Mouse (Mus musculus): Measurements from ENCODE around the gene Clk1. TPM values are rescaled to one million over a fixed set of nuclear protein-coding genes. Genes with fewer than 3 reads are reported as not detected.

Gene Clk1
- polyA plus RNA-seq, 1 experiment from 2014 or later: 212 TPM

DNA sequence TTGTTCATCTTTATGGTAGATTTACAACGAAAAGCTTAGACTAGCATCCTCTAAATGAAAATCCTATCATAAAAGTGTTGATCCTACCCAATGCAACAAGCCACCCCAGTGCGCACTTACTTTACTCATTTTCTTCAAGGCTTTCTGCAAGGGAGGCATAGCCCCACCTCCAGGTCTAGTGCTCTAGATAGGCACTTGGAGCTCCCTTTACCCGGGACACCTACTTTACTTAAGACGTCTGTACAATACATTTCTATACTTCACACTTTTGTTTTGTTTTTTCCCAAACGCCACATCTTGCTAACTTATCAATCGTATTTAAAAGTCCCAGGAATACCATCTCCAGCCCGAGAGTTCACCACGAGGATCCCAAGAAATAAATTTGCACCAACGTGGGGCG lies 20.8 kb upstream of the Clk1 start:
- H3K4me1 ChIP-seq: peaks cover 21% of the 10 kb centered on the region; the same call in 1 of the 2 replicates
- no peak for ATAC-seq (ENCODE audit: insufficient number of reproducible peaks, low FRiP score, low TSS enrichment, low read depth)
- no peaks in the 10 kb centered on the region for H3K27me3 ChIP-seq
- peak overlapping the region; percentile 83 for H3K9ac ChIP-seq
- H3K27ac ChIP-seq: peak overlapping the region; percentile 95
- WGBS: 11% methylated on average over 10 of the region's 10 CpGs
- no peaks in the 10 kb centered on the region for H3K9me3 ChIP-seq
- H3K36me3 ChIP-seq: peaks cover 39% of the 10 kb centered on the region
- peak overlapping the region; percentile 66 for H3K4me2 ChIP-seq
- peak overlapping the region; percentile 70 for H3K4me3 ChIP-seq

DNA sequence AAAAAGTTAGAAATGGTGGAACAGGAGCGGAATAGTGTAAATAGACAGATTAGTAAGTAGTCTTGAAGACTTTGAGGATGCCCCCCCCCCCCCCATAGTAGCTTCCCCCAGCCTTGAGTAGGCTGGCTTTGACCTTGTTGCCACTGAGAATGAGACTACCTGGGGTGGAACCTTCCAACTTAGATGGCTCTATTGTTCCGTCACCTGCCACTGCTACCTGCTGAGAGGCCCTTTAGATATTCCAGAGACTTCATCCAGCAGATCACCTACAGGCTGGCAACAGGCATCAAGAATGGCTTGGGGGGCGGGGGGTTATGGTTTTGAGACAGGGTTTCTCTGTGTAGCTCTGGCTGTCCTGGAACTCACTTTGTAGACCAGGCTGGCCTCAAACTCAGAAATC lies 685 bp upstream of the Clk1 start:
- no peaks in the 10 kb centered on the region for H3K27me3 ChIP-seq
- H3K36me3 ChIP-seq: peaks cover 15% of the 10 kb centered on the region
- no peak overlapping the region for H3K9ac ChIP-seq
- H3K27ac ChIP-seq: no peak overlapping the region
- no peaks in the 10 kb centered on the region for H3K9me3 ChIP-seq
- peaks cover 17% of the 10 kb centered on the region for H3K4me1 ChIP-seq
- 90% methylated on average over 3 of the region's 3 CpGs for WGBS
- ATAC-seq (ENCODE audit: insufficient number of reproducible peaks, low FRiP score, low TSS enrichment, low read depth): no peak
- no peak overlapping the region for H3K4me2 ChIP-seq
- H3K4me3 ChIP-seq: no peak overlapping the region

DNA sequence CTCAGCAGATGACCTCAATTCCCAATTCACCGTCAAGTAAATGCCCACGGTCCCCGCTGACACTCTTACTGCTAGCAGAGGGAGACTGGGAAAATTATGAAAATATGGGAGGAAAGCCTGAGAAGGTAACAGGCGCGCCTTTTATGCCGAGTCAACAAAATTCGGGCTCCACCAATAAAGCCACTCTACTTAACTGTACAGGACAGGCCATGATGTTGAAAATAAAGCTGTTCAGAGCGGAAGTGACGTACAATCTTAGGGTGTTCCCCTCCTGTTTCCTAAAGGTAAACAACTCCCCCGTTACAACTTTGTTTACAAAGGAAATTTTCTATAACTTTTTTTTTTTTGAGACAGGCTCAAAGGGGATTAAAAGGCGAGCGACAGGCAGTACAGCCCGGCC lies 987 bp downstream of the Clk1 start:
- no peak for ATAC-seq (ENCODE audit: insufficient number of reproducible peaks, low FRiP score, low TSS enrichment, low read depth)
- Histone ChIP-seq H3K27me3 (no peaks in the 10 kb centered on the region), H3K27ac (peak overlapping the region; percentile 99), H3K4me3 (peak overlapping the region; percentile 98), H3K4me1 (peaks cover 17% of the 10 kb centered on the region), H3K4me2 (peak overlapping the region; percentile 51), H3K9me3 (no peaks in the 10 kb centered on the region), H3K9ac (peak overlapping the region; percentile 100), H3K36me3 (peaks cover 31% of the 10 kb centered on the region)
- WGBS: 3% methylated on average over 13 of the region's 13 CpGs

DNA sequence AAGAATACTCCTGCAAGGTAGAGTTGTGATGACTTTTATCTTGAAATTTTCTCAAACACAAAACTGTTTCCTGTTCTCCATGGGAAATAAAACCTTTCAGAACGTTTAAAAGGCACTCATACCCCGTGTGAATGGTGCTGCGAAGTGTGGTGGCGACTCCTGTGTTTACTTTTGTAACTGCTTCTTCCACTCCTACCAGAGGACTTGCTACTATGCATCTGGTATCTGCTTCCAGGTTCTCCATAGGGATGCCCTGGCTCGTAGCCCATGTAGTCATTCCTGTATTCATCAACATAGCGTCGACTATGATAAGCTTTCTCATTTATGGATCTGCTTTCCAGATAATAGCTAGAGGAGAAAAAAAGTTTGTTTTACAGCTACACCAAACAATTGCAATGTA lies 2.9 kb downstream of the Clk1 start:
- peaks cover 47% of the 10 kb centered on the region for H3K36me3 ChIP-seq
- 66% methylated on average over 7 of the region's 7 CpGs for WGBS
- H3K9ac ChIP-seq: no peak overlapping the region
- H3K27me3 ChIP-seq: no peaks in the 10 kb centered on the region
- no peak overlapping the region for H3K27ac ChIP-seq
- peaks cover 17% of the 10 kb centered on the region for H3K4me1 ChIP-seq
- H3K4me2 ChIP-seq: peak overlapping the region; percentile 51
- H3K4me3 ChIP-seq: peak overlapping the region; percentile 98; the same call in 1 of the 2 replicates
- ATAC-seq (ENCODE audit: insufficient number of reproducible peaks, low FRiP score, low TSS enrichment, low read depth): no peak
- no peaks in the 10 kb centered on the region for H3K9me3 ChIP-seq

DNA sequence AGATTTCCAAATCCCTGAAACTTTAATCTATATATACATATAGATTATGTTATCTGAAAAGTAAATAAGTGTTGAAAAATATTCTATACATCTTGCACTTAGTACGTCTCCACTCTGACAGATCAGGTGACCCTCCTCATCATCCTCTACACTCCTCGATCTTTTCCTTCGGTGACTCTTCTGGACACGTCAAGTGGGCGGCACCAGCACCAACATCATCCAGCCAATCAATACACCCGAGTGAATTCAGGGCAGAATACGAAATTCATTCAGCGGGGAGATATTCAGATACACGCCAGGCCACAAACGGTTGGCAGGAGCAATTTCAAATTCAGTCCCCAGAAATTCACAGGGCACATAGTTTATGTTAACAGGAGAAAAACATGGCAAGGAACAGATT lies 3.8 kb downstream of the Clk1 start:
- no peak for ATAC-seq (ENCODE audit: insufficient number of reproducible peaks, low FRiP score, low TSS enrichment, low read depth)
- Histone ChIP-seq H3K36me3 (peaks cover 55% of the 10 kb centered on the region), H3K4me3 (no peak overlapping the region), H3K4me1 (peaks cover 17% of the 10 kb centered on the region), H3K9ac (no peak overlapping the region), H3K9me3 (no peaks in the 10 kb centered on the region), H3K27me3 (no peaks in the 10 kb centered on the region), H3K4me2 (no peak overlapping the region), H3K27ac (no peak overlapping the region)
- WGBS: 87% methylated on average over 10 of the region's 10 CpGs

DNA sequence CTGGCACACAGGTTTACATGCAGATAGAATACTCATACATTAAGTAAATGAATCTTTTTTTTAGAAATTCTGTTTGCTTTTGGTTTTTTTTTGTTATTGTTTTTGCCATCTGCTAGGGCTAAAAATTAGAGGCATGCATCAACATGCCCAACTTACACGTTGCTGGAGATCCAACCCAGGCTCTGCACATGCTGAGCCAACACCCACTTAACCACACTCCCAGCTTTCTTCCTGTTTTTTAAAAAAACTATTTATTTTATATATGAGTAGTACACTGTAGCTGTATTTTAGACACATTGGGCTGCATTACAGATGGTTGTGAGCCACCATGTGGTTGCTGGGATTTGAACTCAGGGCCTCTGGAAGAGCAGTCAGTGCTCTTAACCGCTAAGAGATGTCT lies 7.8 kb downstream of the Clk1 start:
- Histone ChIP-seq H3K27me3 (no peaks in the 10 kb centered on the region), H3K36me3 (peaks cover 83% of the 10 kb centered on the region)
- 72% methylated on average over 2 of the region's 2 CpGs for WGBS

DNA sequence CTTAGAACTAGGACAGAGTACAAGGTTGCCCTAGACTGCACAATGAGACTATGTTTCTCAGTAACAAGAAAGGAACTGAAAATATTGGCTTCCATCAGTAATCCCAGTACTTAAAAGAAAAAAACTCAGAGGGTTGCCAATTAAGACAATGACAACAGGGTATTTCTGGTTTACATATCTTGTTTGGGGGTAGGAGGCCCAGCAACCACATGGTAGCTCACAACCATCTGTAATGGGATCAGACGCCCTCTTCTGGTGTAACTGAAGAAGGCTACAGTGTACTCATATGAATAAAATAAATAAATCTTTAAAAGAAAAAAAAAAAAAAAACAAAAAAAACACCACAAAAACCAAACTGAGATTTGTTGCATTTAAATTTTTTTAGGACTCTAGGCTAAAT lies 8.4 kb downstream of the Clk1 start:
- Histone ChIP-seq H3K4me1 (no peaks in the 10 kb centered on the region), H3K4me2 (no peak overlapping the region), H3K9me3 (no peaks in the 10 kb centered on the region), H3K36me3 (peaks cover 86% of the 10 kb centered on the region), H3K27ac (no peak overlapping the region), H3K27me3 (no peaks in the 10 kb centered on the region), H3K4me3 (no peak overlapping the region), H3K9ac (no peak overlapping the region)
- 29% methylated on average over 1 of the region's 1 CpGs for WGBS
- ATAC-seq (ENCODE audit: insufficient number of reproducible peaks, low FRiP score, low TSS enrichment, low read depth): no peak

More for the DNA sequence above, 7.8 kb downstream of the Clk1 start:
- no peak for ATAC-seq (ENCODE audit: insufficient number of reproducible peaks, low FRiP score, low TSS enrichment, low read depth)
- no peaks in the 10 kb centered on the region for H3K9me3 ChIP-seq
- H3K4me3 ChIP-seq: no peak overlapping the region
- H3K27ac ChIP-seq: no peak overlapping the region
- no peak overlapping the region for H3K9ac ChIP-seq
- H3K4me2 ChIP-seq: no peak overlapping the region
- peaks cover 3% of the 10 kb centered on the region; the same call in 1 of the 2 replicates for H3K4me1 ChIP-seq

DNA sequence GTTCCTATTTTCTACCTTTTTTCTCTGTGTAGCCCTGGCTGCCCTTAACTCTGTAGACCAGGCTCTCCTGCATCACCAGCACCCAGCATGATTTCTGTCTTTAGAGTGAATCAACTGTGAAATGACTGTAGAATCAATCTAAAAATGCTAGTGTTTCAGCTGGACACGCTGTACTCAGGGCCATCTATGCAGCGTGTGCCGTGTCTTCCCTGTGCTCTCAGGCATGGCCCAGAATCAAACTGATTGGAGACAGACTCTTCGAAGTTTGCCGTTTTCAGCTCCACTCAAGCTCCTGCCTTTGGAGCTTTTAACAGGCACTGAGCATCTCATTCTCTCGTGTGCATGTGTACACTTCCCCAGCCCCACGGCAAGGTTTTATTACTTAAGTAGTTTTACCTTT lies 13.1 kb downstream of the Clk1 start:
- Histone ChIP-seq H3K36me3 (peaks cover 68% of the 10 kb centered on the region), H3K9me3 (no peaks in the 10 kb centered on the region), H3K4me1 (no peaks in the 10 kb centered on the region), H3K4me3 (no peak overlapping the region), H3K9ac (no peak overlapping the region), H3K4me2 (no peak overlapping the region), H3K27ac (0 out of 2 replicates have a peak overlapping the region, but pooled peaks have one; percentile 2), H3K27me3 (no peaks in the 10 kb centered on the region)
- ATAC-seq (ENCODE audit: insufficient number of reproducible peaks, low FRiP score, low TSS enrichment, low read depth): no peak
- 86% methylated on average over 7 of the region's 7 CpGs for WGBS

DNA sequence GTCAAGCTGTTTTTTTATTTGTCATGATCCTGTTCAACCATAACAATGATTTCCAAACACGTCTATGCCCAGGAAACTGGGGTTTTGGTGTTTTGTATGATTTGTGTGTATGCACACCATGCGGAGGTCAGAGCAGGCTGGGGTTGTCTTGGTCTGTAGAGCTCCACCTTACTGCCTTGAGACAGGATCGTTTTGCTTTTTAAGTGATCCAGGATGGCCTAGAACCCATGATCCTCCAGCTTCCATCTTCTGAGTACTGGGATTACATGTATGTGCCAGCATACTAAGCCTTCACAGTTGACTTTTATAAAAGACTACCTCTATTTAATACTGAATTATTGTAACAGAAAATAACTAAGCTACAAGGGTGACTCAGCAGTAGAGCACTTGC lies 13.7 kb downstream of the Clk1 start:
- peaks cover 68% of the 10 kb centered on the region for H3K36me3 ChIP-seq
- H3K4me2 ChIP-seq: no peak overlapping the region
- no peak overlapping the region for H3K9ac ChIP-seq
- H3K9me3 ChIP-seq: no peaks in the 10 kb centered on the region
- no peaks in the 10 kb centered on the region for H3K4me1 ChIP-seq
- H3K4me3 ChIP-seq: no peak overlapping the region
- no peaks in the 10 kb centered on the region for H3K27me3 ChIP-seq
- ATAC-seq (ENCODE audit: insufficient number of reproducible peaks, low FRiP score, low TSS enrichment, low read depth): no peak
- 75% methylated on average over 3 of the region's 3 CpGs for WGBS
- H3K27ac ChIP-seq: peak overlapping the region; percentile 2; the same call in 1 of the 2 replicates

DNA sequence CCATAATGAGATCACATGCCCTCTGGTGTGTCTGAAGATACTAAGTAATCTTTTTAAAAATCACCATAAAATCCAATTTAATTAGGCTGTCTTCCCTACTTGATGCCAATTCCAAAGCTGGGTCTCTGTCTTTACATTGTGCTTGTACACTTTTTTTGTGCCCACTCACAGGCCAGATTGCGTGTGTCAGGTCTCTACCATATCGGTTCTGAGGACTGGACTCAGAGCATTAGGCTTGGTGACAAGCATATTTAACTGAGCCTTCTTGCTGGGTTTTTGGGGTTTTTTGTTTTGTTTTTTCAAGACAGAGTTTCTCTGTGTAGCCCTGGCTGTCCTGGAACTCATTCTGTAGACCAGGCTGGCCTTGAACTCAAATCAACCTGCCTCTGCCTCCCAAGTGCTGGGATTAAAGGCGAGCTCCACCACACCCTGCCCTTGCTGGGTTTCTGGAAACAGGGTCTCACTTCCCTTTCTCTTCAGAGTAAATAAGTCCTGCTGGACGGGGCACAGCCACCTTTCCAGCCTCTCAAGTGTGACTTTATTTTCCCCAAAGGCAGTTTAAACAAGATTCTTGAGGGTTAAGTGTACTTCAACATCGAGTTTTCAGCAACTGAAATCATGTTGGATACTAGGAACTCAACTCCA lies 14.2 kb downstream of the Clk1 start:
- H3K27me3 ChIP-seq: no peaks in the 10 kb centered on the region
- no peaks in the 10 kb centered on the region for H3K9me3 ChIP-seq
- H3K4me3 ChIP-seq: no peak overlapping the region
- H3K4me1 ChIP-seq: no peaks in the 10 kb centered on the region
- H3K27ac ChIP-seq: no peak overlapping the region; the same call in 1 of the 2 replicates
- H3K36me3 ChIP-seq: peaks cover 65% of the 10 kb centered on the region
- no peak for ATAC-seq (ENCODE audit: insufficient number of reproducible peaks, low FRiP score, low TSS enrichment, low read depth)
- WGBS: 75% methylated on average over 5 of the region's 5 CpGs
- H3K9ac ChIP-seq: no peak overlapping the region
- no peak overlapping the region for H3K4me2 ChIP-seq

DNA sequence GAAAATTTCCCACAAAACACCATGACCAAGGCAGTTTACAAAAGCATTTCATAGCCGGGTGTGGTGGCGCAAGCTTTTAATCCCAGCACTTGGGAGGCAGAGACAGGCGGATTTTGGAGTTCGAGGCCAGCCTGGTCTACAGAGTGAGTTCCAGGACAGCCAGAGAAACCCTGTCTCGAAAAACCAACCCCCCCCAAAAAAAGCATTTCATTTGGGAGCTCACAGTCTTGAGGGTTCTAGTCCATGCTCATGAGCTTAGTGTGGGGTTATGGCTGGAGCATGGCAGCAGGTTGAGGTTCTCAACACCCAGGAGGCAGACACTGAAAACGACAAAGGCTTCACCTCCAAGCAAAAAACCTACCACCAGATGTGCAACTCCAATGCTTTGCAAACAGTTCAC lies 15.7 kb downstream of the Clk1 start:
- Histone ChIP-seq H3K27ac (no peak overlapping the region), H3K4me2 (no peak overlapping the region)
- WGBS: 86% methylated on average over 6 of the region's 6 CpGs

DNA sequence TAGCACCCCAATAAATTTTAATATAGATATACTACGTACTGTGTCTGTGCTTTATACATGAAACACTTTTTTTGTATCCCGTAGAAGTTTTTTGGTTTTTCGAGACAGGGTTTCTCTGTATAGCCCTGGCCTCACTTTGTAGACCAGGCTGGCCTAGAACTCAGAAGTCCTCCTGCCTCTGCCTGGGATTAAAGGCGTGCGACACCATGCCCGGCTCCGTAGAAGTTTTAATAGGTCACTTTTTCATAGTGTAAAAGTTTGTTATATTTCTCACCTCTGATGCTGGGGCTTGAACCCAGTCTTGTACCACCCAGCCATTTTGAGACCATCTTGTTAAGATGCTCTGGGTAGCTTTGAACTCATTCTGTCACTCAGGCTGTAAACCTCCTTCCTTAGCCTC lies 16.5 kb downstream of the Clk1 start:
- H3K4me1 ChIP-seq: no peaks in the 10 kb centered on the region
- H3K4me2 ChIP-seq: no peak overlapping the region
- whole genome bisulfite sequencing: 95% methylated on average over 7 of the region's 7 CpGs
- no peak overlapping the region for H3K4me3 ChIP-seq
- no peak overlapping the region for H3K27ac ChIP-seq
- no peak for ATAC-seq (ENCODE audit: insufficient number of reproducible peaks, low FRiP score, low TSS enrichment, low read depth)
- no peak overlapping the region for H3K9ac ChIP-seq
- H3K9me3 ChIP-seq: no peaks in the 10 kb centered on the region
- no peaks in the 10 kb centered on the region for H3K27me3 ChIP-seq
- peaks cover 64% of the 10 kb centered on the region for H3K36me3 ChIP-seq

More for the DNA sequence above, 15.7 kb downstream of the Clk1 start:
- Histone ChIP-seq H3K4me1 (no peaks in the 10 kb centered on the region), H3K36me3 (peaks cover 64% of the 10 kb centered on the region), H3K27me3 (no peaks in the 10 kb centered on the region), H3K9ac (no peak overlapping the region), H3K4me3 (no peak overlapping the region), H3K9me3 (no peaks in the 10 kb centered on the region)
- no peak for ATAC-seq (ENCODE audit: insufficient number of reproducible peaks, low FRiP score, low TSS enrichment, low read depth)

DNA sequence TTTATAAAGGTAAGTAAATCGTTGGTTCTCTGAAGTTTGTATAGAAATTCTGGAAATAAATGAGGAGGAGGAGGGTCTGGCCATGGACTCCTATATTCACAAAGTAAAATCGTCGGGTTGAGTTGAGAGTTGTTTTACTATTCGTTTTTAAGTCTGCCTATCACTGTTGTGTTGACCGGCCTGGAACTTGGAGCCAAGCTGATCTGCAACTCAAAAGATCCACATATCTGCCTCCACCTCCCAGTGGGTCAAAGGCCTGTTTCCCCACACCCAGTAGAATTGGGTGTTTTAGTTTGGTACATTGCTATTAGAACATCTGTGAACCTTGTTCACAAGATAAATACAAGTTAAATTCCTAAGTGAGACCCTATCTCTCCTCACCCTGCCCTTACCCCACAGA lies 20.1 kb downstream of the Clk1 start:
- WGBS: 90% methylated on average over 5 of the region's 5 CpGs
- no peaks in the 10 kb centered on the region for H3K27me3 ChIP-seq
- no peak for ATAC-seq (ENCODE audit: insufficient number of reproducible peaks, low FRiP score, low TSS enrichment, low read depth)

More for the DNA sequence above, 20.1 kb downstream of the Clk1 start:
- no peak overlapping the region for H3K4me3 ChIP-seq
- no peaks in the 10 kb centered on the region for H3K9me3 ChIP-seq
- no peak overlapping the region for H3K27ac ChIP-seq
- H3K36me3 ChIP-seq: peaks cover 71% of the 10 kb centered on the region
- no peaks in the 10 kb centered on the region for H3K4me1 ChIP-seq
- H3K9ac ChIP-seq: no peak overlapping the region
- H3K4me2 ChIP-seq: no peak overlapping the region

Measured in limb, embryonic 15.5 days (tissue).